In genomic region chr1:138762876-138763275, GRCm38 (mm10) we compare ENCODE assay signal across 18 mouse cellular contexts.
DNase-seq lines count a peak whose midpoint lies in the region; ATAC-seq lines count a peak whose summit lies in the region.
"Had no signal": no experiment of that assay in that cellular context is flagged by ENCODE, and none has a peak within 500 bp of the region (broad histone marks: within the 10 kb centered on the region; RNA-seq: fewer than 3 reads in every experiment).

No protein-coding gene starts in this region.

- no peaks in the 10 kb centered on the region for H3K27me3 ChIP-seq in heart, embryonic 14.5 days (ENCODE audit: control insufficient read depth, insufficient read depth, low read length)
- H3K27me3 ChIP-seq in limb, embryonic 11.5 days (ENCODE audit: control insufficient read depth, insufficient read depth, low read length): no peaks in the 10 kb centered on the region
- H3K27me3 ChIP-seq: forebrain, embryonic 13.5 days; hindbrain, embryonic 12.5 days had no signal

- no peak overlapping the region for H3K9ac ChIP-seq in heart, embryonic 14.5 days (ENCODE audit: low read length)
- no peak overlapping the region for H3K9ac ChIP-seq in limb, embryonic 11.5 days (ENCODE audit: low read length)
- H3K9ac ChIP-seq: forebrain, embryonic 13.5 days; forebrain, postnatal 0 days; hindbrain, embryonic 12.5 days had no signal

- no peak overlapping the region for H3K27ac ChIP-seq in heart, embryonic 14.5 days (replicated peaks in 1 of 2; ENCODE audit: control insufficient read depth in 1 of 2, insufficient read depth in 1 of 2, low read depth in 2 of 2, low read length in 2 of 2)
- H3K27ac ChIP-seq in limb, embryonic 11.5 days (replicated peaks; ENCODE audit: low read depth, low read length): no peak overlapping the region
- H3K27ac ChIP-seq: embryonic facial prominence, embryonic 10.5 days; forebrain, embryonic 13.5 days; gastrocnemius, adult 2 months; hindbrain, embryonic 12.5 days; hindbrain, postnatal 0 days had no signal

- WGBS in heart, embryonic 14.5 days: 24% methylated on average over 7 of the region's 7 CpGs
- 66% methylated on average over 7 of the region's 7 CpGs for WGBS in limb, embryonic 11.5 days

- intact Hi-C loops in heart, postnatal 14 days (cut with DNase I): no loop called here

- H3K4me3 ChIP-seq in heart, embryonic 14.5 days (ENCODE audit: control insufficient read depth in 1 of 2, insufficient read depth in 1 of 2, low read depth in 1 of 2, low read length in 2 of 2): no peak overlapping the region
- H3K4me3 ChIP-seq in limb, embryonic 11.5 days (ENCODE audit: low read depth, low read length): no peak overlapping the region
- H3K4me3 ChIP-seq: embryonic facial prominence, embryonic 10.5 days; forebrain, embryonic 13.5 days; gastrocnemius, adult 2 months; hindbrain, embryonic 12.5 days had no signal

- H3K36me3 ChIP-seq in heart, embryonic 14.5 days (ENCODE audit: control insufficient read depth, insufficient read depth, low read length): no peaks in the 10 kb centered on the region
- H3K36me3 ChIP-seq in limb, embryonic 11.5 days (ENCODE audit: control insufficient read depth, insufficient read depth, low read length): no peaks in the 10 kb centered on the region
- H3K36me3 ChIP-seq: embryonic facial prominence, embryonic 10.5 days; hindbrain, embryonic 12.5 days had no signal

- peaks cover 4 to 7% of the 10 kb centered on the region in 2 experiments; a peak in 2 of 4 replicates for H3K4me1 ChIP-seq in heart, embryonic 14.5 days (ENCODE audit: control insufficient read depth in 2 of 2, insufficient read depth in 2 of 2, low read length in 2 of 2)
- no peaks in the 10 kb centered on the region for H3K4me1 ChIP-seq in limb, embryonic 11.5 days (ENCODE audit: control insufficient read depth, insufficient read depth, low read length)
- H3K4me1 ChIP-seq: embryonic facial prominence, embryonic 10.5 days; hindbrain, embryonic 12.5 days had no signal

- DNase-seq in heart, postnatal 14 days: no peak
- peak; percentile 9 for DNase-seq in lung, postnatal 14 days
- no peak for DNase-seq in lung, adult 18-20 months
- DNase-seq in limb, embryonic 11.5 days (ENCODE audit: low spot score): peak; percentile 51
- no peak for DNase-seq in kidney, postnatal 4 days
- DNase-seq: adrenal gland, adult 2 months; adrenal gland, postnatal 25 days; cerebellum, adult 2 months; cerebellum, postnatal 10 days; forebrain, postnatal 0 days; gastrocnemius, adult 2 months; gastrocnemius, postnatal 25 days; heart, postnatal 4 days had no signal

- peaks cover 4% of the 10 kb centered on the region for H3K9me3 ChIP-seq in heart, embryonic 14.5 days (ENCODE audit: control insufficient read depth, low read length)
- H3K9me3 ChIP-seq in limb, embryonic 11.5 days (ENCODE audit: control insufficient read depth, low read length): no peaks in the 10 kb centered on the region
- H3K9me3 ChIP-seq: embryonic facial prominence, embryonic 10.5 days; forebrain, embryonic 13.5 days; hindbrain, embryonic 12.5 days had no signal

- 0 out of 2 replicates have a peak overlapping the region, but pooled peaks have one; percentile 14 for H3K4me2 ChIP-seq in heart, embryonic 14.5 days (ENCODE audit: low read length)
- no peak overlapping the region for H3K4me2 ChIP-seq in limb, embryonic 11.5 days (ENCODE audit: low read depth, severe bottlenecking)
- H3K4me2 ChIP-seq: forebrain, embryonic 13.5 days; hindbrain, embryonic 12.5 days had no signal

- ATAC-seq in heart, embryonic 14.5 days (ENCODE audit: insufficient number of reproducible peaks, insufficient read depth, low FRiP score, low read depth): no peak
- ATAC-seq in limb, embryonic 11.5 days (ENCODE audit: insufficient number of reproducible peaks, low FRiP score, low TSS enrichment, low read depth): no peak
- ATAC-seq: forebrain, embryonic 13.5 days; forebrain, postnatal 0 days; hindbrain, postnatal 0 days had no signal

Comparison
In these comparisons a context has a peak if more than half of its experiments do, and no peak if none do; other contexts are left out.
1. DNase-seq: peak in lung, postnatal 14 days (single experiment) and limb, embryonic 11.5 days (single experiment); none in heart, postnatal 14 days (0 of 2), lung, adult 18-20 months (0 of 2) and kidney, postnatal 4 days (0 of 2).